Mouse (Mus musculus): ENCODE data around the gene Tfeb. TPM values are rescaled to one million over a fixed set of nuclear protein-coding genes. Genes with fewer than 3 reads are reported as not detected.

Tfeb gene
- polyA plus RNA-seq, 1 experiment from 2014 or later, result 11.7 TPM

GRCm38 (mm10) chr17:47730633-47731575 lies 5.9 kb upstream of the Tfeb start:
- Histone ChIP-seq H3K36me3 (ENCODE audit: control insufficient read depth, insufficient read depth, low read length) (no peaks in the 10 kb centered on the region), H3K4me2 (replicated peaks; ENCODE audit: low read depth, low read length) (no peak overlapping the region), H3K27me3 (ENCODE audit: control insufficient read depth, insufficient read depth, low read length) (no peaks in the 10 kb centered on the region), H3K4me3 (ENCODE audit: low read length) (no peak overlapping the region), H3K4me1 (ENCODE audit: control insufficient read depth, insufficient read depth, low read length) (peaks cover 6% of the 10 kb centered on the region; the same call in 1 of the 2 replicates), H3K27ac (ENCODE audit: low read depth, low read length) (no peak overlapping the region), H3K9ac (ENCODE audit: low read depth, low read length) (no peak overlapping the region), H3K9me3 (ENCODE audit: control insufficient read depth, low read length) (no peaks in the 10 kb centered on the region)
- 55% methylated on average over 24 of the region's 24 CpGs for WGBS
- ATAC-seq (ENCODE audit: low FRiP score, low TSS enrichment), result peak; percentile 22; the same call in 1 of the 2 replicates

GRCm38 (mm10) chr17:47735553-47736100 lies 1.2 kb upstream of the Tfeb start:
- peaks cover 19% of the 10 kb centered on the region for H3K4me1 ChIP-seq (ENCODE audit: control insufficient read depth, insufficient read depth, low read length)
- no peak overlapping the region for H3K27ac ChIP-seq (ENCODE audit: low read depth, low read length)
- no peak for ATAC-seq (ENCODE audit: low FRiP score, low TSS enrichment)
- no peaks in the 10 kb centered on the region for H3K36me3 ChIP-seq (ENCODE audit: control insufficient read depth, insufficient read depth, low read length)
- H3K4me2 ChIP-seq (replicated peaks; ENCODE audit: low read depth, low read length), result no peak overlapping the region
- no peak overlapping the region for H3K9ac ChIP-seq (ENCODE audit: low read depth, low read length)
- H3K4me3 ChIP-seq (ENCODE audit: low read length), result no peak overlapping the region
- H3K9me3 ChIP-seq (ENCODE audit: control insufficient read depth, low read length), result no peaks in the 10 kb centered on the region
- no peaks in the 10 kb centered on the region for H3K27me3 ChIP-seq (ENCODE audit: control insufficient read depth, insufficient read depth, low read length)
- 76% methylated on average over 14 of the region's 14 CpGs for WGBS

- under 1% methylated on average over 45 of the region's 60 CpGs for WGBS
- peak overlapping the region; percentile 80 for H3K9ac ChIP-seq (ENCODE audit: low read depth, low read length)
Measured at GRCm38 (mm10) chr17:47737271-47738065, 638 bp downstream of the Tfeb start.

GRCm38 (mm10) chr17:47738066-47738878 lies 1.4 kb downstream of the Tfeb start:
- Histone ChIP-seq H3K4me1 (ENCODE audit: control insufficient read depth, insufficient read depth, low read length) (peaks cover 14% of the 10 kb centered on the region), H3K4me2 (replicated peaks; ENCODE audit: low read depth, low read length) (peak overlapping the region; percentile 96), H3K27me3 (ENCODE audit: control insufficient read depth, insufficient read depth, low read length) (no peaks in the 10 kb centered on the region), H3K9me3 (ENCODE audit: control insufficient read depth, low read length) (no peaks in the 10 kb centered on the region), H3K9ac (ENCODE audit: low read depth, low read length) (peak overlapping the region; percentile 80), H3K27ac (ENCODE audit: low read depth, low read length) (peak overlapping the region; percentile 90), H3K36me3 (ENCODE audit: control insufficient read depth, insufficient read depth, low read length) (no peaks in the 10 kb centered on the region), H3K4me3 (ENCODE audit: low read length) (peak overlapping the region; percentile 74)
- under 1% methylated on average over 47 of the region's 61 CpGs for WGBS
- ATAC-seq (ENCODE audit: low FRiP score, low TSS enrichment), result peak; percentile 78

More at GRCm38 (mm10) chr17:47737271-47738065, 638 bp downstream of the Tfeb start:
- Histone ChIP-seq H3K27me3 (ENCODE audit: control insufficient read depth, insufficient read depth, low read length) (no peaks in the 10 kb centered on the region), H3K36me3 (ENCODE audit: control insufficient read depth, insufficient read depth, low read length) (no peaks in the 10 kb centered on the region), H3K4me3 (ENCODE audit: low read length) (peak overlapping the region; percentile 74), H3K27ac (ENCODE audit: low read depth, low read length) (peak overlapping the region; percentile 90), H3K4me2 (replicated peaks; ENCODE audit: low read depth, low read length) (peak overlapping the region; percentile 96), H3K4me1 (ENCODE audit: control insufficient read depth, insufficient read depth, low read length) (peaks cover 14% of the 10 kb centered on the region), H3K9me3 (ENCODE audit: control insufficient read depth, low read length) (no peaks in the 10 kb centered on the region)
- ATAC-seq (ENCODE audit: low FRiP score, low TSS enrichment), result peak; percentile 89

- peak overlapping the region; percentile 96 for H3K4me2 ChIP-seq (replicated peaks; ENCODE audit: low read depth, low read length)
- H3K36me3 ChIP-seq (ENCODE audit: control insufficient read depth, insufficient read depth, low read length), result no peaks in the 10 kb centered on the region
- H3K27ac ChIP-seq (ENCODE audit: low read depth, low read length), result peak overlapping the region; percentile 90
- H3K4me1 ChIP-seq (ENCODE audit: control insufficient read depth, insufficient read depth, low read length), result peaks cover 14% of the 10 kb centered on the region
- ATAC-seq (ENCODE audit: low FRiP score, low TSS enrichment), result no peak
- no peaks in the 10 kb centered on the region for H3K9me3 ChIP-seq (ENCODE audit: control insufficient read depth, low read length)
- no peaks in the 10 kb centered on the region for H3K27me3 ChIP-seq (ENCODE audit: control insufficient read depth, insufficient read depth, low read length)
- peak overlapping the region; percentile 80; the same call in 1 of the 2 replicates for H3K9ac ChIP-seq (ENCODE audit: low read depth, low read length)
- peak overlapping the region; percentile 74 for H3K4me3 ChIP-seq (ENCODE audit: low read length)
- WGBS, result 3% methylated on average over 20 of the region's 20 CpGs
Measured at GRCm38 (mm10) chr17:47738879-47739798, 2.3 kb downstream of the Tfeb start.

- Histone ChIP-seq H3K27me3 (ENCODE audit: control insufficient read depth, insufficient read depth, low read length) (no peaks in the 10 kb centered on the region), H3K27ac (ENCODE audit: low read depth, low read length) (no peak overlapping the region), H3K9ac (ENCODE audit: low read depth, low read length) (no peak overlapping the region), H3K4me3 (ENCODE audit: low read length) (no peak overlapping the region), H3K9me3 (ENCODE audit: control insufficient read depth, low read length) (no peaks in the 10 kb centered on the region; the same call in 1 of the 2 replicates), H3K4me1 (ENCODE audit: control insufficient read depth, insufficient read depth, low read length) (peaks cover 14% of the 10 kb centered on the region), H3K36me3 (ENCODE audit: control insufficient read depth, insufficient read depth, low read length) (no peaks in the 10 kb centered on the region), H3K4me2 (replicated peaks; ENCODE audit: low read depth, low read length) (no peak overlapping the region)
- ATAC-seq (ENCODE audit: low FRiP score, low TSS enrichment), result no peak
- 59% methylated on average over 2 of the region's 2 CpGs for WGBS
Measured at GRCm38 (mm10) chr17:47740186-47740585, 3.4 kb downstream of the Tfeb start.

- H3K27ac ChIP-seq (ENCODE audit: low read depth, low read length), result no peak overlapping the region
- peaks cover 14% of the 10 kb centered on the region for H3K4me1 ChIP-seq (ENCODE audit: control insufficient read depth, insufficient read depth, low read length)
- WGBS, result 40% methylated on average over 16 of the region's 16 CpGs
- H3K4me2 ChIP-seq (replicated peaks; ENCODE audit: low read depth, low read length), result no peak overlapping the region
- H3K36me3 ChIP-seq (ENCODE audit: control insufficient read depth, insufficient read depth, low read length), result no peaks in the 10 kb centered on the region
- no peaks in the 10 kb centered on the region for H3K27me3 ChIP-seq (ENCODE audit: control insufficient read depth, insufficient read depth, low read length)
- H3K4me3 ChIP-seq (ENCODE audit: low read length), result no peak overlapping the region
- H3K9ac ChIP-seq (ENCODE audit: low read depth, low read length), result no peak overlapping the region
- no peaks in the 10 kb centered on the region; the same call in 1 of the 2 replicates for H3K9me3 ChIP-seq (ENCODE audit: control insufficient read depth, low read length)
- ATAC-seq (ENCODE audit: low FRiP score, low TSS enrichment), result no peak
Measured at GRCm38 (mm10) chr17:47742991-47743734, 6.3 kb downstream of the Tfeb start.

All from kidney, embryonic 14.5 days (tissue).